Mouse (Mus musculus) hindbrain, postnatal 0 days (tissue): ENCODE measurements around the gene Vopp1. TPM values are rescaled to one million over a fixed set of nuclear protein-coding genes. Genes with fewer than 3 reads are reported as not detected.

ENCODE experiments used
- ATAC-seq: fragments of 200-750 bp; cut with Nextera tagmentation; 2 replicates; pipeline ENCODE4 v1.8.0; 2017; ENCODE audit warnings: mild to moderate bottlenecking, moderate TSS enrichment, moderate library complexity
- DNase-seq: peaks from one replicate; pipeline ENCODE4 v3.0.0-alpha.2; 2015; ENCODE audit warnings: low spot score
- H3K27ac ChIP-seq: fragments of 300-500 bp; sonication (generic); 2 replicates; pipeline ENCODE4 v1.5.1; 2014; ENCODE audit warnings: mild to moderate bottlenecking
- H3K27me3 ChIP-seq: fragments of 300-500 bp; sonication (generic); 2 replicates; pipeline ENCODE4 v1.6.1; 2014; ENCODE audit warnings: low read length, mixed read lengths; ENCODE audit not compliant: insufficient read depth
- H3K36me3 ChIP-seq: fragments of 300-500 bp; sonication (generic); 2 replicates; pipeline ENCODE4 v1.6.1; 2014; ENCODE audit warnings: low read length, mixed read lengths; ENCODE audit not compliant: insufficient read depth
- H3K4me1 ChIP-seq: fragments of 300-500 bp; sonication (generic); 2 replicates; pipeline ENCODE4 v1.6.1; 2014; ENCODE audit warnings: antibody characterized with exemption, low read length, mixed read lengths; ENCODE audit not compliant: insufficient read depth
- H3K4me2 ChIP-seq: fragments of 300-500 bp; sonication (generic); 2 replicates; pipeline ENCODE4 v1.6.1; 2014; ENCODE audit warnings: low read depth, mild to moderate bottlenecking, low read length, moderate library complexity, mixed read lengths
- H3K4me3 ChIP-seq: fragments of 300-500 bp; sonication (generic); 2 replicates; pipeline ENCODE4 v1.5.1; 2014; ENCODE audit warnings: low read length
- H3K9ac ChIP-seq: fragments of 300-500 bp; sonication (generic); replicated peaks from 2 replicates; pipeline ENCODE4 v1.6.1; 2014; ENCODE audit warnings: mild to moderate bottlenecking, low read length, moderate library complexity, mixed read lengths
- H3K9me3 ChIP-seq: fragments of 300-500 bp; sonication (generic); 2 replicates; pipeline ENCODE4 v1.6.1; 2016; ENCODE audit warnings: low read length, mixed read lengths
- CTCF ChIP-seq: IDR thresholded peaks from 2 replicates; pipeline ENCODE4 v1.5.1; 2016; ENCODE audit warnings: antibody characterized with exemption, control low read depth, low read depth
- WGBS: fragments of 180-500 bp; shearing (Covaris S2); extraction: QIAGEN DNeasy Blood & Tissue Kit; methylation state at CpG from one replicate; pipeline ENCODE4 v1.1.7; 2014; 5-methylcytosine and 5-hydroxymethylcytosine counted together
- polyA plus RNA-seq: library from polyadenylated mRNA; unstranded; fragments of >200 nt; fragmentation: Nextera tagmentation; extraction: Ambion mirVana; gene quantifications from 2 replicates; pipeline ENCODE4 v1.2.1, GENCODE M21; 2015
- total RNA-seq: library from RNA; depleted of rRNA; stranded (reverse); fragments of >200 nt; gene quantifications from 2 replicates; pipeline ENCODE4 v1.2.3, GENCODE M21; 2014

Vopp1 gene
- total and polyA plus RNA-seq, 2 experiments from 2014 or later: 151 to 285 TPM

- WGBS: 96% methylated on average over 1 of the region's 1 CpGs
- H3K27ac ChIP-seq: no peak overlapping the region
- TF ChIP-seq CTCF: no peak
- H3K4me2 ChIP-seq: no peak overlapping the region
- H3K36me3 ChIP-seq: no peaks in the 10 kb centered on the region
- H3K4me3 ChIP-seq: no peak overlapping the region
- ATAC-seq: no peak
- H3K4me1 ChIP-seq: no peaks in the 10 kb centered on the region
- no peak overlapping the region for H3K9ac ChIP-seq
- DNase-seq: no peak
- H3K27me3 ChIP-seq: no peaks in the 10 kb centered on the region
- H3K9me3 ChIP-seq: no peaks in the 10 kb centered on the region
Observed at GRCm38 (mm10) chr6:57782658-57783057, 42.3 kb downstream of the Vopp1 start.

GRCm38 (mm10) chr6:57780359-57780758, 44.6 kb downstream of the Vopp1 start:
- no peak overlapping the region for H3K4me2 ChIP-seq
- 92% methylated on average over 3 of the region's 3 CpGs for WGBS
- H3K27me3 ChIP-seq: no peaks in the 10 kb centered on the region
- no peak overlapping the region for H3K27ac ChIP-seq
- no peak for ATAC-seq
- H3K9ac ChIP-seq: no peak overlapping the region
- no peaks in the 10 kb centered on the region for H3K4me1 ChIP-seq
- no peak for TF ChIP-seq CTCF
- DNase-seq: no peak
- H3K4me3 ChIP-seq: no peak overlapping the region
- no peaks in the 10 kb centered on the region for H3K36me3 ChIP-seq
- H3K9me3 ChIP-seq: no peaks in the 10 kb centered on the region

- DNase-seq (no peak), ATAC-seq (no peak)
- Histone ChIP-seq H3K9me3 (no peaks in the 10 kb centered on the region), H3K4me1 (no peaks in the 10 kb centered on the region), H3K36me3 (peaks cover 16% of the 10 kb centered on the region; the same call in 1 of the 2 replicates), H3K27me3 (no peaks in the 10 kb centered on the region), H3K4me3 (no peak overlapping the region), H3K9ac (no peak overlapping the region), H3K27ac (no peak overlapping the region), H3K4me2 (no peak overlapping the region)
- WGBS: 91% methylated on average over 1 of the region's 1 CpGs
- no peak for TF ChIP-seq CTCF
Observed at GRCm38 (mm10) chr6:57773792-57774191, 51.2 kb downstream of the Vopp1 start.

- no peak for TF ChIP-seq CTCF
- 97% methylated on average over 1 of the region's 1 CpGs for WGBS
- H3K4me3 ChIP-seq: no peak overlapping the region
- ATAC-seq: no peak
- no peak overlapping the region for H3K4me2 ChIP-seq
- H3K4me1 ChIP-seq: no peaks in the 10 kb centered on the region
- peaks cover 16% of the 10 kb centered on the region; the same call in 1 of the 2 replicates for H3K36me3 ChIP-seq
- H3K27ac ChIP-seq: no peak overlapping the region
- no peak for DNase-seq
- no peak overlapping the region for H3K9ac ChIP-seq
- H3K9me3 ChIP-seq: no peaks in the 10 kb centered on the region
- H3K27me3 ChIP-seq: no peaks in the 10 kb centered on the region
Observed at GRCm38 (mm10) chr6:57770467-57771190, 54.3 kb downstream of the Vopp1 start.

GRCm38 (mm10) chr6:57768948-57769525, 55.9 kb downstream of the Vopp1 start:
- Histone ChIP-seq H3K27ac (no peak overlapping the region), H3K9me3 (no peaks in the 10 kb centered on the region), H3K4me3 (no peak overlapping the region), H3K27me3 (no peaks in the 10 kb centered on the region), H3K9ac (no peak overlapping the region), H3K36me3 (peaks cover 11% of the 10 kb centered on the region; the same call in 1 of the 2 replicates), H3K4me2 (no peak overlapping the region), H3K4me1 (no peaks in the 10 kb centered on the region)
- DNase-seq (no peak), ATAC-seq (no peak)
- no peak for TF ChIP-seq CTCF
- WGBS: 94% methylated on average over 7 of the region's 7 CpGs

- WGBS: 86% methylated on average over 8 of the region's 8 CpGs
- H3K27me3 ChIP-seq: no peaks in the 10 kb centered on the region
- no peak for TF ChIP-seq CTCF
- H3K36me3 ChIP-seq: peaks cover 4% of the 10 kb centered on the region; the same call in 1 of the 2 replicates
- H3K9me3 ChIP-seq: no peaks in the 10 kb centered on the region
- no peak overlapping the region for H3K4me2 ChIP-seq
- no peak overlapping the region for H3K27ac ChIP-seq
- DNase-seq (no peak), ATAC-seq (no peak)
- H3K9ac ChIP-seq: no peak overlapping the region
- no peaks in the 10 kb centered on the region for H3K4me1 ChIP-seq
- no peak overlapping the region for H3K4me3 ChIP-seq
Observed at GRCm38 (mm10) chr6:57767112-57767868, 57.7 kb downstream of the Vopp1 start.
